Mouse (Mus musculus): ENCODE measurements around the gene Olfr986. TPM values are rescaled to one million over a fixed set of nuclear protein-coding genes. Genes with fewer than 3 reads are reported as not detected.

Olfr986 gene
- total RNA-seq, 2 experiments from 2014 or later = not detected

GRCm38 (mm10) chr9:40231019-40231418 is 50.3 kb downstream of the Olfr986 start:
- no peak for DNase-seq
- intact Hi-C loops (cut with DNase I) = loop anchor here (5.0 kb wide), 1 partner anchor 161 kb away; no protein-coding TSS in a partner anchor

GRCm38 (mm10) chr9:40234233-40235072 is 53.7 kb downstream of the Olfr986 start:
- intact Hi-C loops (cut with DNase I) = loop anchor here (5.0 kb wide), 1 partner anchor 158 kb away; no protein-coding TSS in a partner anchor
- no peak for DNase-seq

DNA sequence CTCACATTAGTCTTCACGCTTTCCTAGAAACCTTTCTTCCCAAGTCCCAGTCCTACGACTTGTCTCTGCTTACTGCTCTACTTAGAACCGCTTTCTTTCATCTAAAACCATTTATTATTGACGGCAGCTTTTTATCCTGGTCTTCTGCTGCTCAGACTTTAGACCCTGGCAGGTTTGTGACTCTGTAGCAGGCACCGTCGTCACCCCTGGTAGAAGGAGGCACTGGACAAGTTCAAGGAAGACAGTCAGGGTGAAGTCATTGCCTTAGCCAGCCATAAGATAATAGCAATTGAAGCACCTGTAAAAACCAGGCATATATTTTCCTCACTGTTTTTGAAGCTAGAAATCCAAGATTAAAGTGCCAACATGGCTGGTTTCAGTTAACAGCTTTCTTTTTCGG is 54.5 kb downstream of the Olfr986 start:
- no peak for DNase-seq

More for the DNA sequence above, 54.5 kb downstream of the Olfr986 start:
- intact Hi-C loops (cut with DNase I) = no loop called here

Other genes starting within 250 kb of the Olfr986 start
- not detected for gene Olfr974, start 243.4 kb upstream of the Olfr986 start, total RNA-seq (2021)
- not detected for gene Olfr975, start 228.9 kb upstream of the Olfr986 start, total RNA-seq (2021)
- not detected for gene Olfr976, start 219.8 kb upstream of the Olfr986 start, total RNA-seq (2021)
- not detected for gene Olfr978, start 188.8 kb upstream of the Olfr986 start, total RNA-seq (2021)
- not detected for gene Olfr979, start 177.5 kb upstream of the Olfr986 start, total RNA-seq (2021)
- not detected for gene Olfr980, start 171.3 kb upstream of the Olfr986 start, total RNA-seq (2021)
- not detected for gene Olfr981, start 159.5 kb upstream of the Olfr986 start, total RNA-seq (2021)
- gene Olfr982, start 107.1 kb upstream of the Olfr986 start, total RNA-seq (2021) = not detected
- gene Olfr983, start 87.3 kb upstream of the Olfr986 start, total RNA-seq (2021) = not detected
- not detected for gene Olfr984, start 66.7 kb upstream of the Olfr986 start, total RNA-seq (2021)
- not detected for gene Olfr985, start 50.7 kb upstream of the Olfr986 start, total RNA-seq (2021)
- gene Tmem225, start 32.8 kb upstream of the Olfr986 start, total RNA-seq (2021) = not detected
- gene Zfp202, start 11.4 kb downstream of the Olfr986 start, total RNA-seq (2021) = 1 to 10 TPM; 2.5 to 3.0 TPM
- 1 to 10 TPM in 1 of 2 experiments, under 1 TPM in 1; 0.57 to 1.2 TPM for gene Scn3b, start 88.3 kb downstream of the Olfr986 start, total RNA-seq (2021)

All from heart, postnatal 36 days (tissue).